Mouse (Mus musculus) thymus, postnatal 0 days (tissue): ENCODE measurements around the gene 1500009C09Rik. TPM values are rescaled to one million over a fixed set of nuclear protein-coding genes. Genes with fewer than 3 reads are reported as not detected.
A peak's percentile ranks its signal among the peaks of the same experiment; 100 is the strongest.

ENCODE experiments used
- DNase-seq: peaks from one replicate; pipeline ENCODE4 v3.0.0-alpha.2; 2015; ENCODE audit warnings: low spot score
- polyA plus RNA-seq: library from polyadenylated mRNA; unstranded; fragments of >200 nt; fragmentation: Nextera tagmentation; extraction: Ambion mirVana; gene quantifications from 2 replicates; pipeline ENCODE4 v1.2.1, GENCODE M21; 2015

Gene 1500009C09Rik
- polyA plus RNA-seq, 1 experiment from 2014 or later: not detected

GRCm38 (mm10) chr15:82247131-82247776 lies 4.9 kb upstream of the 1500009C09Rik start:
- no peak for DNase-seq

- no peak for DNase-seq
These were observed 618 bp upstream of the 1500009C09Rik start for GRCm38 (mm10) chr15:82251579-82251978.

DNA sequence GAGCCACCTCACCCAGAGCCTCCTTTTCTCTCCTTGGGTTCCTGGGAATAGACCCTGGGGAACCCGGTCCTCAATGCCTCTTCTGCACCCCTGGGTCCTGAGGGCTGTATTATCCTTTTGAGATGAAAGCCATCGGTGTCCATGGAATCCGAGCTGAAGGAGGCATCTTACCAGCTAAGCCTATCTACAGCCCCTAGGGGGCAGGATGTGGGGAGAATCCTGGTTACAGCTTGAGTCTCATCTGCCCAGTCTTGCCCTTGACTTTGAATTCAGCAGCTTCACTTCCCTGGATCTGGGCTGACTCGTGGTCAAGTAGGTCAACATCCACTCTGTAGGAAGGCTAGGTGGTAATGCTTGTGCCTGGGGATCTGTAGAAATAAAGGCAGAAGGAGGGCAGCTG lies 3.1 kb downstream of the 1500009C09Rik start:
- no peak for DNase-seq

DNA sequence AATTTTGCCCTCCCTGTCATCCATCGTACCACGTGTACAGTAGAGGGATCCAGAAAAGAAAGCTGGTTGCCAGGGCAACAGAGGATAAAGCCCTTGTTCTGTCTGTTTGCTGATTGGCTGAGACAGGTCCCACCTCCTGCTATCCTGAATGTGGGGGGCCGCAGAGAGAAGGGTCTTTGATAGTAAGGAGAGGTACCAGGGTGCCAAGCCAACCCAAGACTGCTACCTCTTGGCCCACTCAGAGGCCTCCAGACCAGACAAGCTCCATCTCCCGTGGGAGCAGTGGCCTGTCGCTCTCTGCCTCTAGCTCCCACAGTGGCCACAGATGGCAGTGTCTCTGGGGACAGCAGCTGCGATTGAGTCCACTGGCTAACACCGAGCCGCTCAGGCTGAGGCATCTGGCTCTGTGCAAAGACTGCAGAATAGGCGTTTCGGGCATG lies 3.8 kb downstream of the 1500009C09Rik start:
- no peak for DNase-seq

- peak; percentile 86 for DNase-seq
These were observed 7.3 kb downstream of the 1500009C09Rik start for GRCm38 (mm10) chr15:82259510-82259909.

GRCm38 (mm10) chr15:82266356-82266755 lies 14.2 kb downstream of the 1500009C09Rik start:
- peak; percentile 68 for DNase-seq

DNA sequence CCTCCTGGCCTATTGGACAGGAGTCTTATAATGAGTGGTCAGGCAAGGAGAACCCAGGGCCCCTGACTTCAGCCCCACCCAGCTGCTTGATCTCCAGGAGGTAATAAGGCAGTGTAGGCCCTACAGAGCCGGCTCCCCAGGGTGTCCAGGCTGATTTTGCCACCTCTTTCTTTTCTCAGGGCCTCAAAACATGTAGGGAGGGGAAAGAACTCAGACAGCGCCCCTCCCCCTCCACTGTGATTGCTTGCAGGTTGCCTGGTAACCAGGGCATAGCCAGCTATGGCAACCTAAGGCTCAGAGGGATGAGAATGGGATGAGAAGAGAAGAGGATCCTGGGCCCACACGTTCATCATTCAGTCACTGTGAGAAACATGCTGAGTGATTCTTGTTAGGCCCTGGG lies 16.0 kb downstream of the 1500009C09Rik start:
- no peak for DNase-seq

DNA sequence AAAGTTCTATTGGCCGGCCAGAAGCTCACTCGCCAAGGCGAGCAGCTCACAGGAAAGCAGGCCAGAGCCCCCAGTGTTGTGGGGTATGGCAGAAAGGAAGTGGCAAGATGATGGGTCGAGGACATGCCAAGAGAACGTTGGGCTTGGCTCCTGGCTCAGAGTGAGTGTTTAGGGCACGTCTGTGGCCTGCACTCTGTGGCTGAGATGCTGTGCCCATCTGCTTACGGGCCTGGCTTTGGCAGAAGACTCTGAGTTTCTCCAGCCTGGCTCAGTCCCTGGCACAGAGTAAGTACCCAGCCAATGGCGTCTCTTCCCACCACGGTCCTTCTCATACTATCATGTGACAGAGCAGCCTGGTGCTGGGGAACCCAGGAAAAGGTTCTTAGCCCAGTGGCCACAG lies 16.6 kb downstream of the 1500009C09Rik start:
- DNase-seq: no peak

- DNase-seq: peak; percentile 61
These were observed 19.0 kb downstream of the 1500009C09Rik start for GRCm38 (mm10) chr15:82271201-82271600.

- DNase-seq: no peak
These were observed 20.1 kb downstream of the 1500009C09Rik start for GRCm38 (mm10) chr15:82272295-82272694.

DNA sequence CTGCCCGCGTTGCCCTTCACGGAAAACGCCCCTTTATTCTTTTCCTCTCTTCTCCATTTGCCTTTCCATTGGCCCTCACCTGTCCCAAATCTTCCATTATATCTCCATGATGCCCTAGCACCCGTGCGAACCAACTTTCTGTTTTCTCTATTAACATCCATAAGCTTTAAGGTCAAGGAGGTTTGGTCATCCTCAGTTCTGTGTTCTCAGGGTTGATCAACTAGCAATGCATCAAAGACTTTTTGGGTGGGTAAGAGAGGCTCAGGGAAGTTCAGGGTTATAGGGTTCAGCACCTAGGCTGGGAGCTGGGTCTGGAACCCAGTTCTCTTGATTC lies 22.4 kb downstream of the 1500009C09Rik start, which contains the start of gene Sept3:
Gene Sept3 (plus strand): TSS at position 301 of the 334 bp plus-strand sequence.
- DNase-seq: no peak

- peak; percentile 20 for DNase-seq
These were observed 23.0 kb downstream of the 1500009C09Rik start for GRCm38 (mm10) chr15:82274927-82275901.

DNA sequence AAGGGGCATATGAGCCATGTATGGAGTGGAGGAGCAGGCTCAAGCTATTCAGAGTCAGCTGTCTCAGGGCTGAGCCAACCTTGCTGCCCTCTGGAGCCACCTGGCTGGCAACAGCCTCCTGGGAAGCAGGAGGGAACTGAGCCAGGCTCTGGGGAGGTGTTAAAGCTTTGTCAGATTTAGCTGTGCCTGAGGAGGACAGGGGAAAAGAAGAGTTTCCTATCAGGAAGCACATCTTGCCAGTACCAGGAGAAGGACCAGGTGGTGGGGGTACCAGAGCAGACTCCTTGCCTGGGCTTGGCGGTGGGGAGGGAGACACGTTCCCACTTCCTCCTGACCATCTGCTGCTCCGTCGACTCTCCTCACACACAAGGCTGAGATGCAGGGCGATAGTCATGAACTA lies 25.4 kb downstream of the 1500009C09Rik start:
- DNase-seq: no peak

DNA sequence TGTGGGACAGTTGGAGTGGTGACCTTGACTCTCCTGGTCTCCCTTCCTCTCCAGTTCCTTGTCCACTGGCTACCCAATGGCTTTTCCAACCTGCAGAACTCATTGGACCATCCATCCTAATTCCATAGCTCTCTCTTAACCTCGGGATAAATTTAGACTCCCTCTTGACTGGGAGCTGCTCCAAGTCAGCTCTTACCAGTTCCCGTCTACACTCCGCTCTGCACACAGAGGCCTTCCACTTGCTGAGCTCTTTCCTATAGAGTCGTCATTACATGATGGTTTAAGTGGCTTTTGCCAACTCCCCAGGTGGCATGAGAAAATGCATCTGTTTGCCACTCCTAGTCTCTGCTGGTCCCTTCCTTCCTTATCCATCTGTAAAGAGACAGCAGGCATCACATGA lies 28.4 kb downstream of the 1500009C09Rik start:
- DNase-seq: no peak

- no peak for DNase-seq
These were observed 34.0 kb downstream of the 1500009C09Rik start for GRCm38 (mm10) chr15:82286157-82286556.

GRCm38 (mm10) chr15:82290252-82290651 lies 38.1 kb downstream of the 1500009C09Rik start:
- no peak for DNase-seq

GRCm38 (mm10) chr15:82292851-82293250 lies 40.7 kb downstream of the 1500009C09Rik start:
- no peak for DNase-seq

DNA sequence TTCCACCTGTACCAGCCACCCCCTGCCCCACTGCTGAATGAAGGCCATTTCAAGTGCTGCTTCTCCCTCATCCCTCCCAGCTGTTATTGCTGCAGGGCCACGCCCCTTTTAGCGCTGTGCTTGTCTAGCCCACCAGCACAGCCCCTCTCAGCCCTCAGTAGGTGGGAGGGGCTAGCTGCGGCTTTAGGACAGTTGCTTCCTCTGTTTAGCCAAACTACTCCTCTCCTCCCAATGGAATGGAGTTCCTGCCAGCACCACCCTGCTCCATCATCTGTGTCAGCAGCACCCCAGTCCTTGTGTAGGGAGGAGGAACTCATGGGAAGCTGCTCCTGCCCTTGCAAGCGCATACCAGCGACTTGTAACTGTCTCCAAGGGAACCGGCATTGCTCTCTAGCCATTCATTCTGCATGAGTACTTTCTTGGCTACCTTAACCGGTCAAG lies 41.1 kb downstream of the 1500009C09Rik start:
- no peak for DNase-seq

DNA sequence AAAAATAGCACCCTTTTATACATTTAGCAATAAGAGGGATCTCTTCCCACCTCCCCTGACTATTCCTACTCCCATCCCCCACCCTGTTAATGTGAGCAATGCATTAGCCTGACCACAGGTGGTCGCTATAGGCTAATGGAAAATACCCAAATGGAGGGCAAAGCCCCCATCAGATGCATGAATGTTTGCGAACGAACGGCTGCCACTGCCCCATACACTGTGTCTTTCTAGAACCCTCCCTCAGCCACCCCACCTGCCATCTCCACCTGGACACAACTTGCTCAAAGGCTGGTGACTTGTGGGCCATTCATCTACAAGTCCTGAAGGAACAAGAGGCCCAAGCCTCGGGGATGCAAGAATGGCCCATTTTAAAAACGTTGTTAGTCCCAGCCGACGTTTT lies 41.9 kb downstream of the 1500009C09Rik start:
- peak; percentile 15 for DNase-seq

GRCm38 (mm10) chr15:82298764-82299561 lies 46.8 kb downstream of the 1500009C09Rik start, which contains the start of gene Wbp2nl:
Gene Wbp2nl (plus strand): TSS chr15:82298954.
- DNase-seq: no peak

- no peak for DNase-seq
These were observed 54.9 kb downstream of the 1500009C09Rik start for GRCm38 (mm10) chr15:82307107-82307506.
